In genomic region chr6:51459313-51460020, GRCm38 (mm10) we compare ENCODE assay signal across 10 mouse cellular contexts. TPM values are rescaled to one million over a fixed set of nuclear protein-coding genes. Genes with fewer than 3 reads are reported as not detected.
A peak's percentile ranks its signal among the peaks of the same experiment; 100 is the strongest.
DNase-seq lines count a peak whose midpoint lies in the region; ATAC-seq lines count a peak whose summit lies in the region.
"Had no signal": no experiment of that assay in that cellular context is flagged by ENCODE, and none has a peak within 500 bp of the region (broad histone marks: within the 10 kb centered on the region; RNA-seq: fewer than 3 reads in every experiment).

No protein-coding gene starts in this region.

- H3K4me2 ChIP-seq in heart, embryonic 11.5 days, result no peak overlapping the region
- no peak overlapping the region for H3K4me2 ChIP-seq in intestine, embryonic 15.5 days (replicated peaks)
- H3K4me2 ChIP-seq: lung, embryonic 15.5 days had no signal

- peaks cover 24% of the 10 kb centered on the region for H3K36me3 ChIP-seq in heart, embryonic 11.5 days (ENCODE audit: control insufficient read depth, insufficient read depth, low read length)
- peaks cover 15% of the 10 kb centered on the region; the same call in 1 of the 2 replicates for H3K36me3 ChIP-seq in intestine, embryonic 15.5 days

- H3K27me3 ChIP-seq in heart, embryonic 11.5 days (ENCODE audit: control insufficient read depth, insufficient read depth, low read length), result no peaks in the 10 kb centered on the region
- no peaks in the 10 kb centered on the region for H3K27me3 ChIP-seq in intestine, embryonic 15.5 days (replicated peaks)
- H3K27me3 ChIP-seq: lung, embryonic 15.5 days; Patski had no signal

- H3K4me1 ChIP-seq in heart, embryonic 11.5 days (ENCODE audit: control insufficient read depth, insufficient read depth, low read length), result no peaks in the 10 kb centered on the region
- no peaks in the 10 kb centered on the region for H3K4me1 ChIP-seq in intestine, embryonic 15.5 days (replicated peaks)
- H3K4me1 ChIP-seq: lung, embryonic 15.5 days had no signal

- ATAC-seq in heart, embryonic 11.5 days (replicated peaks; ENCODE audit: insufficient number of reproducible peaks, low FRiP score, low TSS enrichment), result 0 out of 2 replicates have a peak, but pooled peaks have one; percentile 37
- ATAC-seq in intestine, embryonic 15.5 days, result peak; percentile 50
- ATAC-seq: Patski had no signal

- DNase-seq in heart, adult 8-10 months (ENCODE audit: low spot score), result no peak
- peak; percentile 52 for DNase-seq in adipocyte (ENCODE audit: low spot score)
- DNase-seq in naive thymus-derived CD4-positive, alpha-beta T cell, adult 2 months (ENCODE audit: low read depth), result peak; percentile 53
- DNase-seq in cerebellum, adult 9-10 months, result no peak
- no peak for DNase-seq in spleen, postnatal 36 days (ENCODE audit: low spot score in 2 of 2)
- no peak for DNase-seq in right cerebral cortex, postnatal 10 days (ENCODE audit: low spot score in 2 of 2)

- H3K9ac ChIP-seq in heart, embryonic 11.5 days (ENCODE audit: low read depth, low read length), result no peak overlapping the region
- H3K9ac ChIP-seq in intestine, embryonic 15.5 days, result no peak overlapping the region
- H3K9ac ChIP-seq: lung, embryonic 15.5 days had no signal

- H3K27ac ChIP-seq in heart, embryonic 11.5 days (ENCODE audit: low read depth, low read length), result 0 out of 2 replicates have a peak overlapping the region, but pooled peaks have one; percentile 29
- H3K27ac ChIP-seq in intestine, embryonic 15.5 days, result no peak overlapping the region
- H3K27ac ChIP-seq: lung, embryonic 15.5 days had no signal

- H3K9me3 ChIP-seq in heart, embryonic 11.5 days (replicated peaks; ENCODE audit: control insufficient read depth, low read length), result no peaks in the 10 kb centered on the region
- H3K9me3 ChIP-seq in intestine, embryonic 15.5 days, result no peaks in the 10 kb centered on the region
- H3K9me3 ChIP-seq: lung, embryonic 15.5 days had no signal

- H3K4me3 ChIP-seq in heart, embryonic 11.5 days (ENCODE audit: low read depth, low read length), result no peak overlapping the region
- H3K4me3 ChIP-seq in intestine, embryonic 15.5 days (replicated peaks), result no peak overlapping the region
- H3K4me3 ChIP-seq: lung, embryonic 15.5 days had no signal

- 43% methylated on average over 5 of the region's 5 CpGs for WGBS in heart, embryonic 11.5 days (ENCODE audit: insufficient replicate concordance)
- WGBS in intestine, embryonic 15.5 days, result 43% methylated on average over 5 of the region's 5 CpGs

RNA-seq across cellular contexts. Expression of gene Hnrnpa2b1, which starts 10.2 kb away (rescaled TPM):
- 856 and 1,080 TPM in 2 replicates for polyA plus RNA-seq in heart, embryonic 11.5 days (2014; fragmentation: Nextera tagmentation; extraction: Ambion mirVana)
- 100 to 1,000 TPM; 367 to 444 (median 409) TPM for total RNA-seq in heart, adult 8-10 months (2022)
- polyA plus RNA-seq in intestine, embryonic 15.5 days (2015; fragmentation: Nextera tagmentation; extraction: Ambion mirVana), result 1,529 and 1,675 TPM in 2 replicates

RNA-seq across cellular contexts. Expression of gene Cbx3, which starts 10.7 kb away (rescaled TPM):
- 396 and 399 TPM in 2 replicates for polyA plus RNA-seq in heart, embryonic 11.5 days (2014; fragmentation: Nextera tagmentation; extraction: Ambion mirVana)
- total RNA-seq in heart, adult 8-10 months (2022), result 10 to 100 TPM; 54.1 to 62.0 (median 59.1) TPM
- polyA plus RNA-seq in intestine, embryonic 15.5 days (2015; fragmentation: Nextera tagmentation; extraction: Ambion mirVana), result 342 and 418 TPM in 2 replicates

RNA-seq across cellular contexts. Expression of gene Nfe2l3, which starts 27.0 kb away (rescaled TPM):
- polyA plus RNA-seq in heart, embryonic 11.5 days (2014; fragmentation: Nextera tagmentation; extraction: Ambion mirVana), result 3.4 and 4.7 TPM in 2 replicates
- total RNA-seq in heart, adult 8-10 months (2022), result under 1 TPM in 2 of 4 experiments, not detected in 2; 0.28 to 0.35 TPM
- polyA plus RNA-seq in intestine, embryonic 15.5 days (2015; fragmentation: Nextera tagmentation; extraction: Ambion mirVana), result 1.9 TPM in 2 replicates

Comparison
In these comparisons a context has a peak if more than half of its experiments do, and no peak if none do; other contexts are left out.
1. DNase-seq: peak in adipocyte (single experiment) and naive thymus-derived CD4-positive, alpha-beta T cell, adult 2 months (single experiment); none in heart, adult 8-10 months (single experiment), cerebellum, adult 9-10 months (single experiment), spleen, postnatal 36 days (0 of 2) and right cerebral cortex, postnatal 10 days (0 of 2).